Mouse (Mus musculus) left cerebral cortex, postnatal 25 days (tissue): ENCODE measurements around the gene Fgf22. TPM values are rescaled to one million over a fixed set of nuclear protein-coding genes. Genes with fewer than 3 reads are reported as not detected.
A peak's percentile ranks its signal among the peaks of the same experiment; 100 is the strongest.

Source experiments
- DNase-seq, 2 experiments: peaks; one replicate each; pipeline ENCODE4 v3.0.0; 2022; ENCODE audit warnings: low spot score in 2 of 2, mixed read lengths in 1 of 2
- intact Hi-C: fragments of 180-260 bp; cut with DNase I; formaldehyde crosslinking; loops from one replicate; pipeline ENCODE4 v1.15.1; 2025
- total RNA-seq, 2 experiments: library from RNA; stranded (reverse); gene quantifications; 2 replicates each; pipeline ENCODE4 v1.2.3; 2021

The Fgf22 gene
- total RNA-seq = 1 to 10 TPM; 2.8 to 4.0 TPM

DNA sequence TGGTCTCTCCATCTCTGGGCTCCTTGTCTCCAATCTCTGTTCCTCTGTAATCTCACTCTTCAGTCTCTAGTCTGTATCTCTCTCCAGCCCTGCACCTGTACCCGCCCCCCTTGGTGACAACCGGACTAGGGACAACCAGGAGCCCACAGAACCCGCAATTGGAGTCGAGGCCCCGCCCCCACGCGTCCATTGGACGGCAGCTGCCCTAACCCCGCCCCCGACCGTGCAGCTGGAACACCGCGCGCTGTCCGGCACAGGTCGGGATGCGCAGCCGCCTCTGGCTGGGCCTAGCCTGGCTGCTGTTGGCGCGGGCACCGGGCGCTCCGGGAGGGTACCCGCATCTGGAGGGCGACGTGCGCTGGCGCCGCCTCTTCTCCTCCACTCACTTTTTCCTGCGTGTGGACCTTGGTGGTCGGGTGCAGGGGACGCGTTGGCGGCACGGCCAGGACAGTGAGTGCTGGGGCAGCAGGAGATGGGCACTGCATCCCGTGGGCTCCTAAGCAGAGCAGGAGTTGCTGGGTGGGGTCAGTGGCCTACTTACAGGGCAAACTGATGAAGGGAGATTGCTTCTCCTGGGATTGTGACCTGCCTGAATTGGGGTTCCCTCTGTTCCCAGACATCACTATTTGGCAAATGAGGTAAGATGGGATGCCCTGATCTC, at the start of gene Fgf22:
Gene Fgf22 (plus strand): TSS at position 221 of the 661 bp plus-strand sequence.
- intact Hi-C loops = no loop called here
- DNase-seq = peak; percentile 64 to 80

- DNase-seq = no peak
- intact Hi-C loops = no loop called here
Observed at GRCm38 (mm10) chr10:79705951-79706350, 48.9 kb upstream of the Fgf22 start.

DNA sequence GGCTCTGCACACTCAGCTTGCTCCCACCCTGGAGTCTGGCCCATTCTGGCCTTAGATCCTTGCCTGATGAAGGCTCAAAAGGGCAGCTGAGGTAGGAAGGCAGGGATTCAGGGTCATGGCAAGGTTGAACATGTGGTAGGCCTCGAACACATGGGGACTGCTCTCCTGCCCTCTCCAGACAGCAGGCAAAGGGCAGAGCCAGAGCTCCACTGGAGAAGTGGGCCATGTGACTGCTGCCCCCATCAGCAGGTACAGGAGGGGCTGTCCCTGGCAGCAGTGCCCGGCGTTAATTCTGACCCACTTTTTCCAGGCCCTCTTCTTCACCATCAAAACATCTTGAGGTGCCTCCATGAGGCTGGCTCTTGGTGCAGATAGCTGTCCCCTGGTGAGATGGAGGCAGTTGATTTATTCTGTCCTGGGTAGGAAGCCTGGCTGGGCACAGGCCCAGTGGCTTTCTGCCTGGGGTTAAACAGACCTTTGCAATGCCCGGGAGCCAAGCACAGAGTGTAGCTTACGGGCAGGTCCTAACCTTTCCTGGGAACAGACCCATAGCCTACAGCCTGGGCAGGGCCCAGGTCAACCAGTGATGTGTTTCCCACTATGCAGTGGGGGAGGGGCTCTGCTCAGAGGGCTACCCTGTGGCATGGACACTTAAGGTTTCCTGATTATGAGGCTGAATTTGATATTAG, 48.3 kb upstream of the Fgf22 start:
- DNase-seq = no peak
- intact Hi-C loops = no loop called here

- intact Hi-C loops = no loop called here
- DNase-seq = no peak
Observed at GRCm38 (mm10) chr10:79707162-79707561, 47.7 kb upstream of the Fgf22 start.

DNA sequence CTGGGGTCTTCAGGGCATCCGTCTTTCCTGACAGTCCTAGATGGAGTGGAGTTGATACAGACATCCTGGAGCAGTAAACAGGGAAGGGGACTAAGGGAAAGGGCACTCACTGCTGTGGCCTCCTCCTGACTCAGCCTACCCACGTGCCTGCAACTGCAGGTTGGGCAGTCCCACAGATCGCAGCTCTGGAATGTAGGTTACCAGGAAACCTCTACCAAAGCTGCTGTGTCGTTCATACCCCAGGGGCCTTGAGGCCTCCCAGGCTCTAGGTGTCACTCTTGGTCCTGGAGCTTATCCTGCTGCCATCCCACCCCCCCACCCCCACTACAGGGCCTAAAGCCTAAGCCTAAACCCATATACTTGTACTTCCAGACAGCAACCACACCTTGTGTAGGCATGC, 47.1 kb upstream of the Fgf22 start:
- intact Hi-C loops = no loop called here
- no peak for DNase-seq

GRCm38 (mm10) chr10:79708668-79709067, 46.2 kb upstream of the Fgf22 start:
- intact Hi-C loops = no loop called here
- DNase-seq = no peak

DNA sequence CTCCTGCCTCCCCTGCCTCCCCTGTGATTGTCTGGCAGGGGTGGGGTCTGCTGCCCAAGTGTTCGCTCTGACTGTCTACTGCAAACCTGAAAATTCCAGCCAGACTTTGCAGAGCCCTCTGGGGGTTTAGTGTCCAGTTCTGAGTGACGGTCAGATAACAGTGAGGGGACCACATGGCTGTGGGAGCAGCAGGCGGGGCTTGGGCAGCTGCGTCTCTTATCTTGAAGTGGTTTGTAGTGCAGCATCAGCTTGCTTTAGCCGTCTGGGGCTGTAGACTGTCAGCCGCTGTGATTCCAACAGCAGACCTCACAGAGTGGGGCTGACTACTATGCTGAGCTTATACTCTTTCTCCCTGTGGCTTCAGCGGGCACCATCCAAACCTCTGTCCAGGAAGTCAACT, 45.6 kb upstream of the Fgf22 start:
- intact Hi-C loops = no loop called here
- no peak for DNase-seq

DNA sequence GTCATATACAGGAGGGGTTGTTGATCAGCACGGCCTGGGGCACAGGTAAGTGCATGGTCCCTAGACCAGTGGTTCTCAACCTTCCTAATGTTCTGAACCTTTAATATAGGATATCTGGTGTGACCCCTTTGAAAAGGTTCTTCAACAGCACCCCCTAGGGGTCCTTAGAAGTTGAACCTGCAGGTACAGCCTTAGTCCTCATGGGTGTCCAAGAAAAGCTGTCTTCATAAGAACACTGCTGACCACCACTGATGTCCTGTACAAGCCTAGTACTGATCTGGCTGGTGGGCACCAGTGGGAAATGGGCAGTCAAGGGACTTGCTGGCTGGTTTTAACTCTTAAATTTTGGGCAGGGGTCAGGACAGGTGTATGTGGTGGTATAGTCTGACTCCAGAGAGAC, 42.8 kb upstream of the Fgf22 start:
- no peak for DNase-seq
- intact Hi-C loops = no loop called here

- peak; percentile 73 to 84 for DNase-seq
- intact Hi-C loops = no loop called here
Observed at GRCm38 (mm10) chr10:79712499-79713126, 42.3 kb upstream of the Fgf22 start.

DNA sequence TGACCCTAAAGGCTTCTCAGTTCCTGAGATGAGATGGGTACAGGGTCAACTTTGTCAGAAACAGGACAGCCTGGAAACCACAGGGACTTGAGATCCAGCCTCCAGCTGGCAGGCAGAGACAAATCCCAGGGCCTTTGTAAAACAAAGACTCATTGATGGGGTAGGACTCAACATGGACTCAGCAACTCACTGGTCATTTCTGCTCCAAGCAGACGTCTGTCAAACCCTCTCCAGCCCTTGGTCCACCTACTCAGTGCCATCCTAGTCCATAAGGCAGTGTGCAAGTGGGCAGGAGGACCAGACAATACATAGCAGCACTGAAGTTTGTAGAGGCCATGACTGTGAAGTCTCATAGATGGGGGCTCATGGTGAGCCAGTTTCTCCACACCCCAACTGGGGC, 41.7 kb upstream of the Fgf22 start:
- no peak for DNase-seq
- intact Hi-C loops = no loop called here

DNA sequence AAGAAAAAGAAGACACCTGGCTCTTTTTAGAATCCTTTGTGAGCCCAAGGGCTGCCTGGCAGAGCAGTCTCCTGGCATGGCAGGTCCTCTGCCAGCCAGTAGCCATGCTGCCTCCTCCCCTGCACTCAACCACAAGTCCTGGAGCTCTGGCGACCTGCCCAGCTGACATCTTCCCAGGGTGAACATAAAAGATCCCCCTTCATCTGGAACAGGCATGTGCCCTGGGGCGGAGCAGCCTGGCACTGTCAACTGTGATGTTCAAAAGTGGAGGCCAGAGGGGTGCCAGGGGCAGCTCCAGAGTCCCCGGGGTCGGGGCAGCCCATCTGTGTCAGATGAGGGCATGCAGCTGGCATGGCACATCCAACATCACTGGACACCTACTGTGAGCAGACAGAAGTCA, 39.9 kb upstream of the Fgf22 start:
- DNase-seq = no peak

GRCm38 (mm10) chr10:79716254-79716987, 38.5 kb upstream of the Fgf22 start, which contains the start of gene Hcn2:
TSS of gene Hcn2 (plus strand) at chr10:79716634.
- no peak for DNase-seq
- intact Hi-C loops = no loop called here

More for the DNA sequence above, 39.9 kb upstream of the Fgf22 start:
- intact Hi-C loops = no loop called here

- intact Hi-C loops = no loop called here
- DNase-seq = peak; percentile 61 to 66
Observed at GRCm38 (mm10) chr10:79716988-79717355, 37.9 kb upstream of the Fgf22 start.

GRCm38 (mm10) chr10:79717640-79718357, 37.1 kb upstream of the Fgf22 start:
- no peak for DNase-seq
- intact Hi-C loops = no loop called here

- intact Hi-C loops = loop anchor here (5.0 kb wide), 1 partner anchor 101 kb away; the partner anchor contains the start of gene Misp
- DNase-seq = no peak
Observed at GRCm38 (mm10) chr10:79721089-79721488, 33.8 kb upstream of the Fgf22 start.

DNA sequence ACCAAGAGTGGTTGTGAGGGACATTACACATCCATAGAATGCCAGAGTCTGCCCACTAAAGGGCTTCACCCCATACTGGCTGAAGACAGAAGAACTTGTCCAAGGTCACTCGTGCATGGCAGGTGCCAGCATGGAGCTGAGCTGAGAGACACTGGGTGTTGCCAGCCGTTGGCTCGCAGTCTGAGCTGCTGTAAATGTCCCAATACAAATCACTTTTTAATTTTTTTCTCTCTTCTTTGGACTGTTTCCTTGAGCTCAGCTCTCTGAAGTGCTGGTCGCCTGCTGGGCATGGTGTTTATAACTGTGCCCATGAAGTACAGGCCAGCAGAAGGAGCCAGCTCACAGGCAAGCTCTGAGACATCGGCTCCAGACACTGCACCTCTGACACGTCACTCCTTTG, 31.8 kb upstream of the Fgf22 start:
- intact Hi-C loops = loop anchor here (5.0 kb wide), 1 partner anchor 99 kb away; the partner anchor contains the start of gene Misp
- DNase-seq = no peak

GRCm38 (mm10) chr10:79723692-79724091, 31.2 kb upstream of the Fgf22 start:
- no peak for DNase-seq
- intact Hi-C loops = loop anchor here (5.0 kb wide), 1 partner anchor 99 kb away; the partner anchor contains the start of gene Misp

DNA sequence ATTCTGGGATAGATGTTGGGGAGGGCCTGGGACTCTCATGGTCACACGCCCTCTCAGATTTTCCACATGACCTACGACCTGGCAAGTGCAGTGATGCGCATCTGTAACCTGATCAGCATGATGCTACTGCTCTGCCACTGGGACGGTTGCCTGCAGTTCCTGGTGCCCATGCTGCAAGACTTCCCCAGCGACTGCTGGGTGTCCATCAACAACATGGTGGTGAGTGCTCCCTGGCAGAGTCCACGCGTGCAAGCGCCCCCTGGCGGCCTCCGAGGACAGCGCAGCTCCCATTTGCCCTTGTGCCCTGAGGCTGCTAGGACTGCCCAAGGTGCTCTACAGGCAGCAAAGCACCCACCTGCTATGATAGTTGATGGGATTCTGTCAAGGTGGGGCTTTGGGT, 28.8 kb upstream of the Fgf22 start:
- intact Hi-C loops = loop anchor here (1.0 kb wide), 1 partner anchor 31 kb away; no protein-coding TSS in a partner anchor
- DNase-seq = no peak
